Mouse (Mus musculus): ENCODE measurements at regions not wholly inside any gene's neighbourhood (a gene's known extent, or its start where the extent isn't known, plus 50 kb on each side); places are given as distances from the start of the nearest gene placed in this dataset.

DNA sequence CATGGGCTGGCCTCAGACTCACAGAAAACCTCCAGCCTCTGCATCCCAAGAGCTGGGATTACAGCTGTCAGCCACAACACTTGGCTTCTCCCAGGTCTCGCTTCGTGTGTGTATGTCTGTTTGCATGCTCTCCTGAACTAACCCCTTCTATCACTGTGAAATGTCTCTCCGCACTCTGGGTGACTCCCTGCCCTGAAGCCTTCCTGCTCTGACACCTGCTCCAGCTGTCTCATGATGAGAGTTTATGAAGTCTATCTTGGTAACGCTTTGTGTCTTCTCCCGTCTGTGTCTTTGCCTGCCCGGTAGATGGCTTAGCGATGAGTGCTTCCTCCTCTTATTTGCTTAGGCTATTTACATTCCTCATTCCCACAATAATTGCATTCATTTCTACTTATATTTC lies 133.0 kb downstream of the Ndufa10 start:
- DNase-seq (ENCODE audit: low spot score): no peak

DNA sequence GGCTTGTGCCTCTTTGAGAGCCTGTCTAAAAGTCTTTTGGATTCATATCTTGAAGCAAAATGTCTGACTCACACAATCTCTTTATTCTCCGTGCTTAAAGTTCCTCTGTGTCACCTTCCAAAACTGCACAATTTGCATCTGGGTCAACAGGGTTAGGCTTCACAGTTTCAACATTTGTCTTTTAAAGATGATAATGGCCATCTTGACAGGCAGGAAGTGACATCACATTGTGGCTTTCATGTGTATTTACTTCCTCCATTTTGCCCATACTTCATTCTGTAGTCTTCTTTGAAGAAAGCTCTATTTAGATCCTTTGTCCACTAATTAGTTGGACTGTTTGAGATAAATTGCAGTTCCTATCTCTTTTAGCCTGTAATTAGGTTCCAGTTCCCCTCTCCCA lies 135.1 kb downstream of the Ndufa10 start:
- DNase-seq (ENCODE audit: low spot score): no peak

DNA sequence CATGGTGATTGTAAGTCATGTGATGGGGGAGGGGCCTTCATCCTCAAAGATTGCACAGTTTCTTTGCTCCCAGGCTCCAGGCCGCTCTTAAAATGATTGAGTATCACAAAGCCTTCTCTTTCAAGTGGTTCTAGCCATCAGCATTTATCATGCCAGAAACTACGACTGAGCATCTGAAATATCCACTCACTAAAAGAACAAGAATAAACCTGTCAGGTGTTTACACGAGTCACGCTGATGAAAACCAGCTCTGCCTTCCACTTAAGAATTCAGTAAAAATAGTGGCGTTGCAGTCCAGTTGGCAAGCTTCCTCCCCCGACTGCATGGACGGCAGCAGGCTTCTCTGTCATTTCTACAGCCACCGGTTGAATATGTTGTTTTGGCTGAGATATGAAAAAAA lies 136.2 kb downstream of the Ndufa10 start:
- DNase-seq (ENCODE audit: low spot score): no peak

DNA sequence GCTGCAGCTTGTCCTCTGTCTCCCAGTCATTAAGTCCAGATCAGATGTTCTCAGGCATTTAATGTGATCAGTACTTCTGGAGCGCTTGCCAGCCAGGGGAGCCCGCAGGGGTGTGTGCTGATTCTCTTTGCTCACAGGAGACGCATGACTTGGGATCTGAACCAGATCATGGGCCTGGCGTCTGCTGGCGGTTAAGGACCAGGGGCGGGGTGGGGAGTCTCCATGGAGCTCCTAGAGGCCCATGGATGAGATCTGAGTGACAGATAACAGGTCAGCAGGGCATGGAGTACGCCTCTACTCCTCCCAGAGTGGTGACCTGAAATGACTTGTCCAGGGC lies 136.7 kb upstream of the Hdac4 start:
- DNase-seq (ENCODE audit: low spot score): peak; percentile 12

DNA sequence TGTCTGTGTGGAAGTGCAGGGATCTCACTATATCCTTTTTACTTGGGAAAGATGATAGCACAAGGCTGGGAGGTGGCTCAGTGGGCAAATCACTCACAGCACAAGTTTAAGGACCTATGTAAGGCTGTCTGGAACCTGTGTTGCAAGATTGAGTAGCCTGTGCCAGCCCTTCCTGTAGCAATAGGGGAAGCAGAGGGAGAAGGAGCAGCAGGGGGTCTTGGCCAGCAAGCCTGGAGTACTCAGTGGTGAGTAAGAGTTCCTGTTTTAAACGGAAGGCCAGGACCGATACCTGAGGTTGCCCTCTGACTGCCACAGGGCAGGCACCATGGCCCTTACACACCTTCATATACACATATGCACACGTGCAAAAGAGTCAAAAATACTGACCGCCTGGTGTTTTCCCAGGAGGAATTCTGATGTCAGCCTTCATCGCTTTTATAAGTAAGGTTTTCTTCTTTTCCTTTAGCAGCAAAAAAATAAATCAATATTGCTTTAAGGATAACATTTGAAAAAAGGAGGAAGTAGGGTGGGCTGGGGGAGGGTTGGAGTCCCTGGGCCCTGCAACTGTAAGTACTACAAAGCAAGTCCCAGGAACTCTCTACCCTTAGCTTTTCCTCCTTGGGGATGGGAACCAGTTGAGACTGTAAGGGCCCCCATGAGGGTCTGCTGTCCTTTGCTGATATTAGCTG lies 136.2 kb upstream of the Hdac4 start:
- DNase-seq (ENCODE audit: low spot score): no peak

DNA sequence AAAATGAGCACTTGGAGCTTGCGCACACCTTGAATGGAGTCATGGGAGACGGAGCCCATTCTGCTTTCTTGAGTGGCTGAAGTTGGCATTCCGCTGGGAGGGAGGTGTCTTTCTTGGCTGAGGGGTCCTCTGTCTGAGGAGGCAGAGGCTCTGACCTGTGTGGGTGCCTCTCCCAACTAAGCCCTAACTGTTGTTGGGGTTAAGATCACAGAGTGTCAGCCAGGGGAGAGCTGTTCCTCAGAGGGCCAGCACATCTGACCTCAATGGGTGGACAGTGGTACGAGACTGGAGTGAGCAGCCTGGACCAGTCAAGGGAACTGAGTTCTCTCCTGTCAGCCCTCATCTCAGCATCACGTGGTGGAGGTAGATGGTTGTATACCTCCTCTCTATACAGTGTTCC lies 134.7 kb upstream of the Hdac4 start:
- DNase-seq (ENCODE audit: low spot score): no peak

DNA sequence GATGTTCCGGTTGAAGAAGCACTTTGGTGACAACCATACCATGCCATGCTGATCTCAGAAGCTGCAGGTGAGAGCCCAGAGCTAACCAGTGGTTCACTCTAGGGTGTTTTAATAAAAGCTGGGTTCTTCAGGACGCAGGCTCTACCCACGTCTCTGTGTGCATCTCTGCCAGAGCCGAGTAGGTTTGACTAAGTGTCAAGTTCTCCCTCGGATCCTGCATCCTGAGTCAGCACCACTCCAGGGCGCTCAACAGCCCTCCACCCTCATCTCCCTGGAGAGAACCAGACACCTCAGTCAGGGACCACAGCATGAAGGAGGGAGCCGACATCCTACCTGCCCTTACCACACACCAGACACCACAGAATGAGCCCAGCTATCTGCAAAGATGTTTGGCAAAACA lies 134.0 kb upstream of the Hdac4 start:
- no peak for DNase-seq (ENCODE audit: low spot score)

DNA sequence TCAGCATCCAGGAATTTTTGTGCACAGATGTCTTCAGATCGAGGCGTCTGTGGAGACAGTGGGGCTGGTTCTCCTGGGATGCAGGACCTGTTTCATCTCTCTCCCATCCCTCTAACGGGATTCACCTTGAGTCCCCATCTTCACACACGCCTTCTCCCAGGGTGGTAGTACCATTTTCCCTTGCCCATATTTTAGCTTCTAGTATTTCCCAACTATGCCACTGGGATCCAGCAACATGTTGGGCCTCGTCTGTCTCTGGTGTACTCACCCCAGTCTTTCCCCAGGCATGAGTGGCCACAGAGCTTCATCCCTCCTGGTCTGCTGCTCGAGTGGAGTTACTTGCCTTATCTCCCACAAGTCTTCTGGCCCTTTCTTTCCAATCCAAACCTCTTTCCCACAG lies 131.6 kb upstream of the Hdac4 start:
- no peak for DNase-seq (ENCODE audit: low spot score)

DNA sequence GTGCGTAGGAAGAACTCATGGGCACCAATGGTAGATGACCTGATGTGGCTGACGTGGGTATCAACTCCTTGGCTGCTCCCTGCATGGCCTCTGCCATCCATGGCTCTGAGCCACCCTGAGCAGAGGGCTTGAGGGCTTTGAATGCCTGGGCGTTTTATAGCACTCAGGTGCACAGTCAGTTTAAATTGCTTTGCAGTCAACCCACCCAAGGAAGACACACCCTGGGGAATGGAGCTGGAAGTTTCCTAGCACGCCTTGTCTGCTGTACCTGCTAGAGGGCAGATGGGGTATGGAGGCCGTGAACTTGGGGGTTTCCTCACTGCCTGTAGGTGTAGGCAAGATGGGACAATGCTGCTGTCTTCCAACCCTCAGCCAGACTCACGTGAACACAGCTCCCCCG lies 129.8 kb upstream of the Hdac4 start:
- no peak for DNase-seq (ENCODE audit: low spot score)

DNA sequence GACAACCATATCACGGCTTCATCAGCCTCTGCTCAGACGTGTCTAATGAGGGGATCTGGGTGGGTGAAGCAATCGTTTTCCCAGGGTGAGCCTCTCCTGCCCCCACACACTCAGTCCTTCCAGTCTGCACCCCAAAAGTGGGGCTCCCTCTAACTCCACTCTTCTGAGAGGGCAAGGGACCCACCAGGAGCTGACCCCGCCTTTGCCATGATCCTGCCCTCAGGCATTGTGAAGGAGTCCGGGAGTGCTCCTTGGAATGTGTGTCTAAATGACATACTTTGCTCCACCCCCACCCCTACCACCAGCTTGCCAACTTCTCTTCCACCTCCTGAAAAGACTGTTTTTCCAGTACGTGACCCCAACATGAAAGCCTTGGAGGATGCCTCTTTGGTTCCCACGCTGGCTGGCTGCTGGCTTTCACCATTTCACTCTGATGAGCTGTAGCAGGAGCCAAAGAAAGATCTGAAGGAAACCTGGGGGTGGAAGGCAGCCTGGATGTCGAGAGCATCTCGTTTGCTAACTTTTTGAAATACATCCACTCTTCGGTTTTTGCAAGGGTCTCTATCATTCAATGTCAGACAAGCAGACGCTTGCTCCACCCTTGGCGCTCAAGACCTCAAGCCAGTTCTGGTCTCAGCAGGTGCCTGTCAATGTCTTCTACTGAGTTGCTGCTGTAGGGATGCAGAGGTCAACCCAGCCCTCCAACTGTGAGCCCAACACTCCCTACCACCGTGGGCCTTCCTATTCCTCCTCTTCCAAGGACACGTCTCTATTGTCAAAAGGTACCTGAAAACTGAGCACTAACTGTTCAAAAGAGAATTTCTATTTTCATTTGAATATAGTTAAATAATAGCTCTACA lies 128.8 kb upstream of the Hdac4 start:
- no peak for DNase-seq (ENCODE audit: low spot score)

DNA sequence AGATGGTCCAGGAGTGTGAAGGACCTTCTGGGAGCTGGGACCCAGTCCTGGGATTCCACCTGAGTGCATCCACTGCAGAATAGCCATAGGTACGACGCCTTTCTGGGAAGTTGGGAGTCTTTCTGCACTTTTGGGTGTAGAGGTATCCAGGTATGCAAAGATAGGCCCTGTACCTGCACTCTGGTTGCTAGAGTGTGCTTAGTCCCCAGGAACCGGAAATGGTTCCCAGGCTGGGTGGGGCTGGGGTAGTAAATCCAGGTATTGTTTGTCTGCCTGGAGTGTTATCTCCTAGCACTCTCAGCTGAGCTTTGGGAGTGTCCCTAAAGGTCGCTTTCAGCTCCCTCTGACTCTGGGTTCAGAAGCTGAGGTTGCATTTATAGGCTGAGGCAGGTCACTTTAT lies 121.6 kb upstream of the Hdac4 start:
- DNase-seq (ENCODE audit: low spot score): no peak

DNA sequence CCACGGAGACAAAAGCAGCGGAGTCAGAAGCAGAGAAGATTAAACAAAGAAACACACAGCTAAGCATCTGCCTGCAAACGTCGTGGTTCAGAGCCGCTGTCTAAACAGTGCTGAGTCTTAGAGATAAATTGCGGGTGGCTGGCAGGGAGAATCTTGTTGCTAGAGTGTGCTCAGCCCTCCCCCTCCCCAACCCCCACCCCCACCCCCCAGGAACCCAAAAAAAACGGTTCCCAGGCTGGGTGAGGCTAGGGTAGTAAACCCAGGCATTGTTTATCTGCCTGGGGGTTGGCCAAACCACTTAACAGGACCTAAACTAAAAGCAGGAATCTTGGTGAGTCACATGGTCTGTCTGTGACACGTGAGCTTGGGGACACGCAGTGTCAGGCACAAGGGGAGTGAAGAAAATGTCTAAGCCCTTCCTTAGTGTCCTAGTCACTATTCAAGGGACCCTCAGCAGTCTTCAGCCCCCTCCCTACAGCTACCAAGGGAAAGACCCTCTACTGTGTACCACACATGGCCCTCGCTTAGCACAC lies 120.8 kb upstream of the Hdac4 start:
- no peak for DNase-seq (ENCODE audit: low spot score)

DNA sequence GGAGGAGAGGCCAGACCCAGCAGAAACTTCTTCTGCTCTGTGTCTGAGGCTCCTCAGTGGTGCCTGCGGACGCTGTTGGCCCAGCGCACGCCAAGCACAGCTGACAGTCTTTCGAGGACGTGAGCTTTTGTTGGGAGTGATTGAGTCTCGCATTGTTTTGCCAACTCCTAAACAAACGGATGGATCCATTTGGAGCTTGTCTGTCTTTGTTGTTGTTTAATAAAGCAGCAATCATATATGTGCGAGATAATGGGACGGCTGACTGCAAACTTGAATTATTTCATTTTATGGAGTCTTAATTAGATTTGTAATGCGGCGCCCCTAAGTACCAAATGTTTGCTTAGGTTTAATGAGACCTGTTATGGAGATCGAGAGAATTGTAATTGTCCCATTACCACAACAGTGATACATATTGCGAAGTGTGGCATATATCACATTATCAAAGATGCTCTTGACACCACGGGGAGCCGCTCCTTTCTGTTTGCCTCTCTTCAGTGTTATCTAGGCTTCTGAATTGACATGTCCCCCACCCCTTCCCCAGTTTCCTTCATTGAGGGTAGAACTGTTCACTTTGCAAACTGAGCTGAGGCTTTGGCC lies 117.6 kb upstream of the Hdac4 start:
- DNase-seq (ENCODE audit: low spot score): no peak

DNA sequence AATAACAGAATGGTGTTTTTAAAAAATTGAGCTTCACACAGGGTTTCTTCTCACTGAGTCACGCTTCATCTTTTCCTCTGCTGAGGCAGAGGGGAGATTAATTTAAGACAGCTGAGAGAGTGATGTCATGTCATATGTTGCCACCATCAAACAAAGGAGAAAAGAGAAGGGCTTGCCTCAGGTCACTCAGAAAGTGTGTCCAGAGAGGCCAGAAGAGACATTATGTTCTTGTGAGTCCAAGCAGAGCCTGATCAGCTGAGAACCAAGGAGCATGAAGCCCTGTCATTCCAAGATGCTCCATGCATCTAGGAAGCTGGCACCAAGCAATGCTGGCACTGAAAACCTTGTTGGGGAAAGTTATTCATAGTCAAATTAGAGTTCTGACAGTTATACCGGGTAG lies 114.4 kb upstream of the Hdac4 start:
- no peak for DNase-seq (ENCODE audit: low spot score)

DNA sequence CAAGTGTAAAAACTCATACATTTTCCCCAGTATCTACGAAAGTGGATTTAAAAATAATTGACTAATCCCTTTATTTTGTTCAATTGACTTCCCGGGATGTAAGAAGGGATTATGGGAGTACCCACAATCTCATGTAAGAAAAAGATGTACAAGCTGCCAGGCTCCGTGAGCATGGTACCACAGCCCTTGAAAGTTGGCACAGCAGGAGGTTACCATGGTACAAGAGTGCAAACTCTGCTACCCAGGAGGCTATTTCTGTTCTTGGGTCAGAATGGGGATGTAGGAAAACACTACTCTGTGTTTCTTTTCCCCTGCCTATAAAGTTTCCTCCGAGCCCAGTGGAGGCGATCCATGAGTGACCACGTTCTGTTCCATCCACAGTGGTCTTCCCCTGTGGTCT lies 113.9 kb upstream of the Hdac4 start:
- DNase-seq (ENCODE audit: low spot score): no peak

DNA sequence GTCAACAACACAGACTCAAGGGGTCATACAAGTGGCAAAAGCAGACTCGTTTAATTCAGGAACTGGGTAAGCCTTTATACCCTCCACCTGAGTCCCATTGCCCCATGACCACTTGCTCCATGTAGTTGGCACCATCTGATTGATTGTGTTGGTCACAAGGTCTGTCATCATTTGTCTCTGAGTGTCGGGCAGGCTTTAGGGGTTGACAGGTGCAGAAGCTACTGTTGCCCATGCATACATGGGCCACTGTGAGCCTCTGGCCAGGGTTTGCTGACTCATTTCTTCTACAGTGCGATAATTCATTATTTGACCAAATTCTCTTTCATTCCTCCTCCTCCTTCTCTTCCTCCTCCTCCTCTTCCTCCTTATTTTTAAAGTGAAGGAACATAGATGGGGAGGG lies 113.0 kb upstream of the Hdac4 start:
- no peak for DNase-seq (ENCODE audit: low spot score)

DNA sequence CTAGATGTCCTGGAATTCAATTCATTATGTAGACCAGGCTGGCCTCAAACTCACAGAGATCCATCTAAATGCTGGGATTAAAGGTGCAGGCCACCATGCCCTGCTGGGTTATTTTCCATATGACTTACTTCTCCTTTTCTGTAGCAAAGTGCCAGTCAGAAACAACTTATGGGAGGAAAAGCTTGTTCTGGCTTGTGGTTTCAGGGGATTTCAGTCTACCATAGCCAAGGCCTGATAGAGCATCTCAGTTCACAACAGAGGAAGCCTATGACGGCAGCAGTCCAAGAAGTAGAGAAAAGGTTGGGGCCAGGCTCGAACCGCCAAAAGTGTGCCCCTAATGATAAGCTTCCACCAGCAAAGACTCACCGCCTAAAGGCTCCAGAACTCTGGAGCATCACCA lies 110.5 kb upstream of the Hdac4 start:
- DNase-seq (ENCODE audit: low spot score): no peak

DNA sequence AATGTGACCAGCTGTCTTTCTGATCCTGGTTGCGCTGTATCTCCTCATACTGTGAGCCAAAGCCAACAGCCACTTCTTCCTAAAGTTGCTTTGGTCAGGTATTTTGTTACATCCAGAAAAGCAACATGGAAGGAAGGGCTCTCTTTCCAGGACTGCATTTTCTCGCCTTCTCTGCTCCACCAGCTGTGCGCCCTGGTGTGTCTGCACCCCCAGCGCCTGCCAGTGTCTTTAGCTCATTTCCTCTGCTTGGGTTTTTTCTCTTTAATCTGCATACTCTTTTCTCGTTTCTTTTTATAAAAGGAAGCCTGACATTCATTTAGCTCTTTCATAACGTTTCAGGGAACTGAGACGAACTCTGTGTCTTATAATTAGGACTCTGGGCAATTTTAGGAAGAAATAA lies 103.5 kb upstream of the Hdac4 start:
- DNase-seq (ENCODE audit: low spot score): no peak

DNA sequence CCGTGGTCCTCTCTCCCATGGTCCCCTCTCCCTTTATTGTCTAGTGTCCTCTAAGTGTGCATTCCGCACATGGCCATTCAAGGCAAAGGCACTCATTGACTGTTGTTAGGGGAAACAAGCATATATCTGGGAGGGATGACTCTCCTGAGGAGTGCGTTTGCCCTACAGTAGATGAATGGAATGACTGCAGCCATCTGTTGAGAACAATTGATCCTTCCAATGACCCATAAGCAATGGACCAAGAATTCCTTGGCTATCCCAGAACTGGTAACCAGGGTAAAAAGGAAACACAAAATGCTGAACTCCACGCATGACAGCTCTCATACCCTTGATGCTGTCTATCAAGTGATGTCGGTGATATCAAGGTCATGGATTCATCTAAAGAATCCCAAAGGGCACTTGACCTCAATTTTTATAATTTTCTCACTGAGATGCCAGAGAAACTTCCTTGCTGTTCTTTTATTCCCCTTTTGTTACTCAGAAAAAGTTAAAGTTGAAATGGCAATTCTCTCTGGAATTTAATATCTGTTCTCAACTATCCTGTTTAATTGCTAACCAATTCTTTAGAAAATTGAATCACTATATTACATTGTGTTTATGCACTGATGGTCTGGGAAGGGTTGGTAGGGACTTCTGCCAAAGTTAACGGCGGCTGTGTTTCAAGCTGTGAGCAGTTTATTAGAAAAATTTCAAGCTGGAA lies 97.3 kb upstream of the Hdac4 start:
- DNase-seq (ENCODE audit: low spot score): no peak

DNA sequence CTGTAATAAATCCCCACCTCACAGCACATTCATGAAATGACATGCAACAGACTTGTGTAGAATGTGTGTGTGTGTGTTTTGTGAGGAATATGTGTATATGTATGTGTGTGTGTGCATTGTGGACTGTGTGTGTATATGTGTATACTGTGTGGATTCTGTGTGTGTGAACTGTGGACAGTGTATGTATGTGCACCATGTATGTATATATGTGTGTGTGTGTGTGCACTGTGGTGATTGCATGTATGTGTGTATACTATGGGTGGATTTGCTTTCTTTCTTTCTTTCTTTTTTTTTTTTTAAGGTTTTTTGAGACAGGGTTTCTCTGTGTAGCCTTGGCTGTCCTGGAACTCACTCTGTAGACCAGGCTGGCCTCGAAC lies 91.5 kb upstream of the Hdac4 start:
- DNase-seq (ENCODE audit: low spot score): no peak

DNA sequence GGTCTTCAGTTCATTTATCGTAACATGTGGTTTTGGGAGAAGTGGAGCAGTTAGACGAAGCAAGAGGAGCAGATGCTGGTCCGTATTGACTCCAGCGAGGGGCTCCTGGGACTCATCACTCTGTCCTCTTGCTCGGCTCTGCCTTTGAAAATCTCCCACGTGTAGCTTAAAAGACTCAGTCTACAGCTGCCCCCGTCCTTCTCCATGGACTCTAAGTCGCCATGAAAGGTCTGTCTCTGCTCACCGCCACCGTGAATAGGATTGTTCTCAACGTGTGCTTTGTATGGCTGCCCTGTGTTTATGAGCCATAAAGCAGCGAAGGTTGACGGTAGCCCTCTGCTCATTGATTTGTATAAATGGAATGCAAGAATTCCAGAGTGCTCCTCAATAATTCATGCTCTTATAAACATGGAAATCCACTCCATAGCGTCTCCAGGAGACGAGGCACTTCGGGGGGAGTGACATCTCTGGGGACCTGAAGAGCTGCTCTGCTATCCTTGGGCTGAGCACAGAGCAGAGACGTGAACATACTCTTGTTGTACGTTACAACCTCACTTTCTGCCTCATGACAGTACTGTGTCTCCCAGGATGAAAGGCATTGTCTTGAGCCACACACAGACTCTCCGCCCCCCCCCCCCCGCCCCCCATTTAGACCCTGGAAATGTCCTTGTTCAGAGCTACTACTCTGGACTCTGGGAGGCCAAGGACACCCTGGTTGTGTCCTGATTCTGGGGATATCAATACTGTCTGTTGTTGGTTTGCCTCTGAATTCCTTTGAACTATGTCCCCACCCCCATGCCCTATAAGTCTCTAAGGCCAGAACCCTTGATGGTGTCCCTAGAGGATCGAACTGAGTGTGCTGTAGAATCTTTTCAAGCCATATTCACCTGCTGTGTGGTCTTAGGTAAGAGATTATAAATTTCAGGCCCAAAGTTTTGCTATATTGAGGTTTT lies 90.8 kb upstream of the Hdac4 start:
- DNase-seq (ENCODE audit: low spot score): no peak

DNA sequence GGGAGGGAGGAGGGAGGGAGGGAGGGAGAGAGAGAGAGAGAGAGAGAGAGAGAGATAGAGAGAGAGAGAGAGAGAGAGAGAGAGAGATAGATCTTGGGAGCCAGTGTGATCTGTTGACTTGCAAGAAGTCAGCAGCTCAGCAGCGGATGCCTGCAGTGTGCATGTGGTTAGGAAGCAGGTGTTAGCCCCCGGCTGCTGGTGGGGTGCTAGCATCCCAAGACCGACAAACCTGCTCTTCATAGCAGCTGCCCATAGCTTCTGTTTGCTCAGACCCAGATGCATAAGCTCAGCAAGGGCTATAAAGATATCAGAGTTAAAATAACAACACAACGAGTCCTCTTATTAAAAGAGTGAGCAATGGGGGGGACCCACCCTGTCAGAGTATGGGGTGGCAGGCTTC lies 88.7 kb upstream of the Hdac4 start:
- no peak for DNase-seq (ENCODE audit: low spot score)
